Mouse (Mus musculus) cortical plate, adult 2 months (tissue): ENCODE measurements around the gene Ccdc36.

ENCODE experiments used
- CTCF ChIP-seq: fragments of 200-500 bp; IDR thresholded peaks from 2 replicates; pipeline ENCODE4 v1.5.1; 2011; ENCODE audit warnings: mild to moderate bottlenecking, control low read depth, low read length; ENCODE audit not compliant: insufficient read depth; ENCODE audit errors: extremely low read depth
- POLR2A ChIP-seq: fragments of 200-500 bp; IDR thresholded peaks from 2 replicates; pipeline ENCODE4 v1.6.1; 2011; ENCODE audit warnings: mild to moderate bottlenecking, low read length, control low read depth; ENCODE audit not compliant: insufficient read depth; ENCODE audit errors: extremely low read depth

GRCm38 (mm10) chr9:108381382-108381781, 46.9 kb downstream of the Ccdc36 start:
- no peak for TF ChIP-seq CTCF
- no peak for TF ChIP-seq POLR2A
